Mouse (Mus musculus) c-Kit-positive CD71-positive TER-119-negative erythroid progenitor cells, embryonic 14.5 days (primary cell): ENCODE data around the gene Lix1l.
A peak's percentile ranks its signal among the peaks of the same experiment; 100 is the strongest.

ENCODE experiments used
- DNase-seq: peaks from one replicate; pipeline ENCODE4 v3.0.0-alpha.2; 2013; ENCODE audit warnings: low read depth

Gene Lix1l

DNA sequence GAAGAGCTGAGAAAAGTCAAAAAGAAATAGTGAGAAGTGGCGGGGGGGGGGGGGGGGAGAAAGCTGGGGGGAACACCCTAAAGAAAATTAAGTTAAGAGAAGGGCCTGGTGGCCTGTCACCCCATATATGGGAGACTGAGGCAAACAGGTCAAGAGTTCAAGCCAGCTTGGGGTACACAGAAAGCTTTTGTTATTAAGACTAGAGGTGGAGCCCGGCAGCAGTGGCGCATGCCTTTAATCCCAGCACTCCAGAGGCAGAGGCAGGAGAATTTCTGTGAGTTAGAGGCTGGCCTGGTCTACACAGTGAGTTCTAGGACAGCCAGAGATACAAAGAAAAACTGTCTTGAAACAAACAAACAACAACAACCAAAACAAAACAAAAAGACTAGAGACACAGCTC, 35.8 kb upstream of the Lix1l start:
- no peak for DNase-seq

GRCm38 (mm10) chr3:96566661-96567450, 34.1 kb upstream of the Lix1l start:
- DNase-seq = no peak

DNA sequence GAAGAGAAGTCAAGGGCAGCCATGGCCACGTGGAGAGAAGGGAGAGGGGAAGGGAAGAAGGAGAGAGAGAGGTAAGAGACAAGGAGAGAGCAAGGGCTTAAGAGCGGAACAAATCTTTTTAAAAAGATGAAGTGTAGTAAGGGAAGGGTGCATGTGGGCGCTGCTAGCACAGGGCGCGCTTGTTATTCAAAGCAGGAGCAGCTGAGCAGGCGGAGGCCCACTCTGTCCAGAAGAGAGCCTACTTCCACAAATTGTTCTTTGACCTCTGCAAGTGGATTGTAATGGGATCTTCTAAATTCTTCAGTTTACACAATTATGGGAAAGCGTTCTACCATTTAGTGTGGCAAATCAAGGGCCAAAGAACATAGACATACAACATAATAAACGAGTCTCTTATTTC, 32.3 kb upstream of the Lix1l start:
- DNase-seq = no peak

GRCm38 (mm10) chr3:96569506-96569905, 31.4 kb upstream of the Lix1l start:
- no peak for DNase-seq

- no peak for DNase-seq
Observed at GRCm38 (mm10) chr3:96569966-96570605, 30.9 kb upstream of the Lix1l start.

- no peak for DNase-seq
Observed at GRCm38 (mm10) chr3:96570643-96571042, 30.3 kb upstream of the Lix1l start.

DNA sequence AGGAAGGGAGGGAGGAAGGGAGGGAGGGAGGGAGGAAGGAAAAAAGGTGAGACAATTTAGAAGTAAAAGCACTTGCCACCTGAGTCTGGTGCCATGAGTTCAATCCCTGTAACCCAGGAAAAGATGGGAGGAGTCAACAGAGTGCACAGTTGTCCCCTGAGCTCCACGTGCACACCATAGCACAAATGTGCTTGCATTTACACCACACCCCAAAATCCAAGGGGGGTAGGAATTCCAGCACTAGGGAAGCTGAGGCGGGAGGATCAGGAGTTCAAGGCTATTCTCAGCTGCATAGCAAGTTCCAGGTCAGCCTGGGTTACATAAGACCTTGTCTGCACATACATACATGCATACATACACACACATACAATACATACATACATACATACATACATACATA, 29.6 kb upstream of the Lix1l start:
- no peak for DNase-seq

DNA sequence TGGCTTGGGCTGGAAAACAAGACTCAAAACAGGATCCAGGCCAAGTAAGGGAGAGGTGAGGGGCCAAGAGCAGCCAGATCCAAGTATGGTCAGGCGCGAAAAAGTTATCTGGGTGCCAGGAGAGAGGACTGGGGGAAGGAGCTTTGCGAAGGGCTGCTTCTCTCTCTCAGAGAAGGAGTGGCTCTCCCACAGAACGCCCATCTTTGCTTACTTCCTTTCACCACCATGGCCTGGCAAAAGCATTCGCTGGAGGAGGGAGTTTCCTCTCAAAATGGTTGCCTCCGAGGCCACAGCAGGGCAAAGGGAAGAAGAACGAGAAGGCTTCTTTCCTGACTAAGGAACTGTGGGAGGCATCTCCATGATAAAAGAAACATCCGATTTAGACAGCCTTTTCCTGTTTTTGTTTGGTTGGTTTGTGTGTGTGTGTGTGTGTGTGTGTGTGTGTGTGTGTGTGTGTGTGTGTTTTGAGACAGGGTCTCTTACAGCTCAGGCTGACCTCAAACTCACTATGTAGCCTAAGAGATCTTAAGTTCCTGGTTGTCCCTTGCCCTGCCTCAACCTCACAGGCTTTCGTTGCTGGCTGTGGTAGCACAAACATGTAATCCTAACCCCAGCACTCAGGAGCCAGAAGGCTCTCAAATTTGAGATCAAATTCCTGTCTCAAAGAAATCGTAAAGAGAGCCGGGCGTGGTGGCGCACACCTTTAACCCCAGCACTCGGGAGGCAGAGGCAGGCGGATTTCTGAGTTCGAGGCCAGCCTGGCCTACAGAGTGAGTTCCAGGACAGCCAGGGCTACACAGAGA, 28.9 kb upstream of the Lix1l start:
- DNase-seq = no peak

GRCm38 (mm10) chr3:96573611-96574511, 27.1 kb upstream of the Lix1l start:
- no peak for DNase-seq

DNA sequence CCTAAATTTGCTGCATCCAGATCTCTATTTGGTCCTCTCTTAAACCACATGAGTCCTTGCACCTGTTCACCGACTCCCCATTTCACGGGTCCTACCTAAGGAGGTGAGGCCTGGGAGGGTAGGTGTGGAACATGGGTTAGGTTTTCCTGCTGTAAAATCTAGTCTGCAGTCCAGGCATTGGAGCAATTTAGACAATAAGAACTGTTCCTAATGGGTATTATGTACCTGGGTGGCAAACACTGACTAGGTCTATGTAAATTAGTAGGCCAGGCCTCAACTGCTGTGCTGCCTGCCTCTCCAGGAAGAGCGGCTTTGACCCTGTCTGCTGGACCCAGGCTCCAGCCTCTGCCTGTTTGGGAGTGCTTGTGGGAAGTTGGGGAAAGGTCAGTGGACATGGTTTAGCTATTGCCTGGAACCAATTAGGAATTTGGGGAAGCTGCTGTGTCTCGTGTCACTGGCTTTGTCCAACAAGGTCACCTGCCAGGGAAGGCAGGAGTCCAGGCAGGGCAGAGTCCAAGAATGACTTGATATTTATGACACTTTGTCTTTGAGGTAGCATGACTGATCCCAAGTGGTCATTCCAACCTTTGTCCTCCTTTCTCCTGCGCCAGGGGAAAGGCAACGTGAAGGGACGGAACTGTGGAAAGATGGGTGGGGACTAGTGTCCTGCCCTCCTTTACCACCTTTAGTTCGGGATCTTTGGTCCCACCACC, 25.5 kb upstream of the Lix1l start:
- DNase-seq = no peak

- no peak for DNase-seq
Observed at GRCm38 (mm10) chr3:96576005-96576658, 24.8 kb upstream of the Lix1l start.

DNA sequence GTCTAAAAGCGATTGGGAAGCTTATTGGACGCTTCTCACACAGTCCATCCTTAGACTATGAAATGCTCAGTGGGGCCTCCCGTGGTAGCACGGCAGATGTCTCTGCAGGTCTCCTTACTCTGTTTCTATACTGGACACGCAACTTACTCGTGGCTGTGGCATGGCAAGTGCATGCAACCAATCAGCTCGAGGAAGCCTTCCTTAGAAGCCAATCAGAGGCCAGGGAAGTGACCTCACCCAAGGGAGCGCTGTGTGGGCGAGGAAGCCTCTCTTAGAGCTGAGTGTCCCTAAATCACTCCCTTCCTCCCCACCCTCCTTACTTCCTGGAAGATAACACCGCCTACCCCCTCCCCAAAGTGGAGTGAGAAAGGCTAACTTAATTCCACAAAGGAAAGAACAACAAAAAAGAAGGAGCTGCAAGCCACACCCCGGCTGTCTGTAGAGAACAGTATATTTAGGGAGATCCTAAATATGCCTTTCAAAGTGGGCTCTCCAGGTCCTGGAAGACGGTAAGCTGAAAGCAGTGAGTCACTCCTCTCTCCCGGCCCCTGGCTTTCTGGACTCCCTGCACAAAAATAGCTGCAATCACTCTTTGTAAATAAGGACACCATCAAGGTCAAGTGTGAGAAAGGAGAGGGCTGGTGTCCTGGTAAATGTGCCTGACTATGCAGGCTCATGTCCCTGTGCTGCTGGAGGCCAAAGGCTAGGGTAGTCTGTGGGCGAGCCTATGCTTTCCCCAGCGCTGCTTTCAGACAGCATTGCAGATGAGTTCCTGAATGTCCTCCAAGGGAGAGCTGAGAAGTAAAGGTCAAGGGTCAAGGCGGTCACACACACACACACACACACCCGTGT, 24.0 kb upstream of the Lix1l start, which contains the start of gene Gm16253:
Gm16253 (plus strand) TSS at position 295 of the 852 bp plus-strand sequence.
- DNase-seq = peak; percentile 91

DNA sequence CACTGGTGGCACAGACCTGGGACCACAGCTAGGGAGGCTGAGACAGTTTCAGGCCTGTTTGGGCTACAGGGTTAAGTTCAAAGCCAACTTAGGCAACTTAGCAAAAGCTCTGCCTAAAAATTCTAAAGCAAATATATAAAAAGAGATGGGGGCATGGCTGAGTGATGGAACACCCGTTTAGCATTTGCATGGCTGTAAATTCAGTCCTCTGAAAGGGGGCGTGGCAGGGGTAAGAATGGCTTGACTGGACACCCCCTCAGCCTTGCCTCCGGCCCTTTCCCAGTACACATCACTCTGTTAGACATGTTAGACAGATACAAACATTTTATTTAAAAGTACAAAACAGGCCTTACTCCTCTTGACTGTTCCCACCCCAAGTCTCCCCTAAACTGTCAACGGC, 23.4 kb upstream of the Lix1l start:
- no peak for DNase-seq

DNA sequence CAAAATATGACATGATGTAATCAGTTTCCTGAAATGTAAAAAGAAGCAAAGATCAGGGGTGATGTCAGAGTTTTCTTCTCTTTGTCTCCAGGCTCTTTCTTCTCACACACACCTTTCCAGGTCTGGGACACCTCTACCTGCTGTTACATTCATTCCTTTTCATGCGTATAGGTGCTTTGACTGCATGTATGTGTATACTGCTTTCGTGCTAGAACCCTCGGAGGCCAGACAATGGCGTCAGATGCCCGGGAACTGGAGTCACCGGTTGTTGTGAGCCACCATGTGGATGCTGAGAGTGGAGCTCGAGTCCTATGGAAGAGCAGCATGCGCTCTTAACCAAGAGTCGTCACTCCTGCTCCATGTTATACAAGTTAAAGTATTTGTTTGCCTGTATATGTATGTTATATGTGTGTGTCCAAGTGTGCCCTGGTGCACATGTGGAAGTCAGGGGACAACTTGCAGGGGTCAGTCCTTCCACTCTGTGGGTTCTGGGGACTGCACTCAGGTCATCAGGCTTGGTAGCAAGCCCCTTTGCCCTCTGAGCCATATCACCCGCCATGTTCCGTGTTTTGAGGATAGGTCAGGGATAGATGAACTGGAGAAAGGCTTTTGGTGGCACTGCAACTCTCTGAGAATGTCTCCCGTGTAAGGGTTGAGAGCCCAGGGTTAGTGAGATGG, 22.2 kb upstream of the Lix1l start:
- DNase-seq = no peak

- DNase-seq = no peak
Observed at GRCm38 (mm10) chr3:96579239-96579750, 21.7 kb upstream of the Lix1l start.

DNA sequence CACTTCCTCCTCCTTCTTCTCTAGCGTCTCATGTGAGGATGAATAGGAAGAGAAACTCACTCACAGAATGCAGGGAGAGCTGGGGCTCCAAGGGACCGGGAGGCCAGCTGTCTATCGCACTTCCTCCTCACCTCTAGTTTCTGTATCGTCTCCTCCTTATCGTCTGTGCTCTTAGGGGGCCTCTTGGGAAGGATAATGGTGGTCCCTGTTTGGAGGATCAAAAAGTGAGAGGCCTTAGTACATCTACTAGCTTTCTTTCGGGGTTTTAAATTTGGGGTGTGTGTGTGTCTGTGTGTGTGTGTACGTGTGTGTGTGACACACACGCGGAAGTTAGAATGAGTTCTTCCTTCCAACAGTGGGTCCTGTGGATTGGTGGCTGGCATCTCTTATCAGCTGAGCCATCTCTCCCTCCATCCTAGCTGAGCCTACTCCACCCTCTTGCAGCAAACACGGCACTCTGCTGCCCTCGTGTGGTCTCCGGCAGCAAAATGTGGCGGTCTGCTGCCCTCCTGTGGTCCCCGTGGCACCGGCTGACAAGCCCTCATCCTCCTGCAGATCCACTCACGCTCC, 21.0 kb upstream of the Lix1l start:
- DNase-seq = peak; percentile 93

GRCm38 (mm10) chr3:96581141-96581540, 19.8 kb upstream of the Lix1l start:
- no peak for DNase-seq

DNA sequence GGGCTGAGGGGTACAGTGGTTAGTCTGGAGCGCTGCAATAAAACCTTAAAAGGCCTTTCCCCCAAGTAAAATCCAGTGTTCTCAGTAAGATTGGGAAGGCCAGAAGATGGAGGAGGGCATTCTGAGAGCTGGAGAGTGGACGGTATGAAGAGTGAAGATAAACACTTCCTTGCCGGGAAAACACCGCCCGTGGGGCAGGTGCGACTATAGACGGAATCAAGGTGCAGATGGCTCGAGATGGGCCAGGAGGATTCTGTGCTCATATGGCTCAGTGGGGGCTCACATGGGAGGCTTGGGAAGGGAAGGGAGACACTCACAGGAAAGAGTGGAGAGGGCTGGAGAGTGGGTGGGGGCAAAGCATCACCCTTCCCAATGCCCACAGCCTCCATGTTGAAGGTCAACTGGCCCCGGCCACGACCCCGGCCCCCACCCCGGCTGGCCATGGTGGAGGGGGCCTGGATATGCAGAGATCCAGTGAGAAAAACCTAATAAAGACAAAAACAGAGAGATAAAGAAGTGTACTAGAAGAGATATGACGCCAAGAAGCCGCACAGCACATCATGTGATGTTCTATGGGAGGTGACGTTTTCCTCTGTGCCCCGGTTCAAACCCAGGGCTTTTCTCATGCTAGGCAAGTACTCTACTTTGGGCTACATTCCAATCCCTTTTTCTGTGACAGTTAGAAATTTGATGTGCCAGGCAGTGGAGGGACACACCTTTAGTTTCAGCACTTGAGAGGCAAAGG, 19.0 kb upstream of the Lix1l start:
- DNase-seq = no peak
